In the genomic region with DNA sequence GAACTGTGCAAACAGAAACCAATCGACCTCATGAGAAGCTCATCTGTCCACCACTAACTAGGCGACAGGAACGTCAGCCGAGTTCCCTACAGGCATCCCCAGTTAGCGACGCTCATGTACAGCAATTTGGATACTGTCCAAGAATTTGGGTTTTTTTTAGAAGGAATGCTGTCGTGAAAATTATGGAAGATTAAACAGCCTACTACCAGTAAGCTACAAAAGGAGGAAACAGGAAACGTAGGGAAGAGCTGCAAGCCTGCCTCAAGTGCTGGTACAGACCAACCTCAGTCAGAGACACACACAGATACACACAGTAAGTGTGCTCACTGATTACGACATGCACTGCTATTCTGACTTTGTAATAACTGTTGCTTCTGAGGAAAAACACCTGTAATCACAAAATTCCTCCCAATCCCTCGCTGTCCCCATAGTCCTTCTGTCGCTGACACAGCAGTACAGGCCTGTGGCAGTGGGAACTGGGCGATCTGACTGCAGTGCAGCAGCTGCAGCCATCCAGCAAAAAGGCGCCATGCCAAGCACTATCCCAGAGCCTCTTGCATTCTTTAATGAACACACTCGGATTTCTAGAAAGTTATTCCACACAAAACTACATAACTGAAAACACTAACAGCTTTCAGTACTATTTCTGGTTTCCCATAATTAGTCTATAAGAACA, we compare ENCODE assay signal across 8 mouse cellular contexts. TPM values are rescaled to one million over a fixed set of nuclear protein-coding genes. Genes with fewer than 3 reads are reported as not detected.
DNase-seq lines count a peak whose midpoint lies in the region; ATAC-seq and TF ChIP-seq lines count a peak whose summit lies in the region.

No protein-coding gene starts in this region.

- DNase-seq in left cerebral cortex, adult 18-20 months (ENCODE audit: low spot score in 2 of 2), result peak; percentile 33 to 41
- no peak for DNase-seq in left cerebral cortex, adult 8-10 months (ENCODE audit: low spot score in 2 of 2)
- DNase-seq in embryonic facial prominence, embryonic 14.5 days (ENCODE audit: low spot score), result peak; percentile 72
- DNase-seq in left cerebral cortex, postnatal 14 days (ENCODE audit: low spot score in 2 of 2), result peak; percentile 48 to 50

- H3K36me3 ChIP-seq in embryonic facial prominence, embryonic 14.5 days (ENCODE audit: control insufficient read depth, insufficient read depth, low read length), result peaks cover 10% of the 10 kb centered on the region
- H3K36me3 ChIP-seq in heart, embryonic 14.5 days (ENCODE audit: control insufficient read depth, insufficient read depth, low read length), result peaks cover 14% of the 10 kb centered on the region
- H3K36me3 ChIP-seq in small intestine, adult 2 months (ENCODE audit: control insufficient read depth, insufficient read depth, low read length), result peaks cover 6% of the 10 kb centered on the region

- H3K4me1 ChIP-seq in embryonic facial prominence, embryonic 14.5 days (ENCODE audit: control insufficient read depth, insufficient read depth, low read length), result peaks cover 43% of the 10 kb centered on the region
- H3K4me1 ChIP-seq in heart, embryonic 14.5 days (ENCODE audit: control insufficient read depth in 2 of 2, insufficient read depth in 2 of 2, low read length in 2 of 2), result peaks cover 27 to 59% of the 10 kb centered on the region in 2 experiments
- peaks cover 26% of the 10 kb centered on the region; the same call in 1 of the 2 replicates for H3K4me1 ChIP-seq in small intestine, adult 2 months (ENCODE audit: control insufficient read depth, insufficient read depth, insufficient read length, low read length)

- H3K27me3 ChIP-seq in embryonic facial prominence, embryonic 14.5 days (replicated peaks; ENCODE audit: control insufficient read depth, insufficient read depth, low read length), result no peaks in the 10 kb centered on the region
- no peaks in the 10 kb centered on the region for H3K27me3 ChIP-seq in heart, embryonic 14.5 days (ENCODE audit: control insufficient read depth, insufficient read depth, low read length)
- no peaks in the 10 kb centered on the region for H3K27me3 ChIP-seq in small intestine, adult 2 months (ENCODE audit: control insufficient read depth, insufficient read depth, low read length)

- peak overlapping the region; percentile 35 for H3K4me2 ChIP-seq in embryonic facial prominence, embryonic 14.5 days (ENCODE audit: low read depth, low read length)
- H3K4me2 ChIP-seq in heart, embryonic 14.5 days (ENCODE audit: low read length), result peak overlapping the region; percentile 63

- intact Hi-C loops in left cerebral cortex, postnatal 14 days (cut with DNase I), result no loop called here

- no peak for TF ChIP-seq CTCF in small intestine, adult 2 months (IDR thresholded peaks at IDR 0.05; ENCODE audit: extremely low read depth, insufficient read length, insufficient replicate concordance, low read depth, low read length)

- WGBS in embryonic facial prominence, embryonic 14.5 days, result 29% methylated on average over 14 of the region's 14 CpGs
- WGBS in heart, embryonic 14.5 days, result 10% methylated on average over 14 of the region's 14 CpGs
- WGBS in small intestine, adult 2 months, result 46% methylated on average over 14 of the region's 14 CpGs

- no peak overlapping the region for H3K9ac ChIP-seq in embryonic facial prominence, embryonic 14.5 days (ENCODE audit: low read depth, low read length)
- H3K9ac ChIP-seq in heart, embryonic 14.5 days (ENCODE audit: low read length), result peak overlapping the region; percentile 48

- H3K9me3 ChIP-seq in embryonic facial prominence, embryonic 14.5 days (ENCODE audit: control insufficient read depth, low read length), result no peaks in the 10 kb centered on the region
- no peaks in the 10 kb centered on the region for H3K9me3 ChIP-seq in heart, embryonic 14.5 days (ENCODE audit: control insufficient read depth, low read length)

- TF ChIP-seq POLR2A in small intestine, adult 2 months (IDR thresholded peaks at IDR 0.05; ENCODE audit: low read depth, low read length), result no peak

- H3K4me3 ChIP-seq in embryonic facial prominence, embryonic 14.5 days (ENCODE audit: low read depth, low read length), result no peak overlapping the region
- peak overlapping the region in 1 of 2 experiments; percentile 17; a peak in 2 of 4 replicates for H3K4me3 ChIP-seq in heart, embryonic 14.5 days (ENCODE audit: control insufficient read depth in 1 of 2, insufficient read depth in 1 of 2, low read depth in 1 of 2, low read length in 2 of 2)
- H3K4me3 ChIP-seq in small intestine, adult 2 months (ENCODE audit: low read depth, low read length), result no peak overlapping the region

- no peak for ATAC-seq in embryonic facial prominence, embryonic 14.5 days (ENCODE audit: low read depth)
- ATAC-seq in heart, embryonic 14.5 days (ENCODE audit: insufficient number of reproducible peaks, insufficient read depth, low FRiP score, low read depth), result 0 out of 2 replicates have a peak, but pooled peaks have one; percentile 20
- ATAC-seq in megakaryocyte progenitor cell, adult 5-6 weeks (replicated peaks; ENCODE audit: poor library complexity), result no peak
- no peak for ATAC-seq in megakaryocyte-erythroid progenitor cell, adult 5-6 weeks (replicated peaks; ENCODE audit: low FRiP score, low TSS enrichment, poor library complexity, severe bottlenecking)

- peak overlapping the region; percentile 44 for H3K27ac ChIP-seq in embryonic facial prominence, embryonic 14.5 days (replicated peaks; ENCODE audit: low read depth, low read length)
- H3K27ac ChIP-seq in heart, embryonic 14.5 days (replicated peaks in 1 of 2; ENCODE audit: control insufficient read depth in 1 of 2, insufficient read depth in 1 of 2, low read depth in 2 of 2, low read length in 2 of 2), result peak overlapping the region; percentile 87 to 93
- H3K27ac ChIP-seq in small intestine, adult 2 months (ENCODE audit: insufficient read depth, low read depth, low read length), result peak overlapping the region; percentile 0; the same call in 1 of the 2 replicates

RNA-seq across cellular contexts. Expression of a gene that starts 4.0 kb away (rescaled TPM):
- total RNA-seq in left cerebral cortex, adult 18-20 months (2021), result 10 to 100 TPM; 59.2 to 59.6 TPM
- 10 to 100 TPM; 46.1 to 49.5 (median 46.6) TPM for total RNA-seq in left cerebral cortex, adult 8-10 months (2022)
- polyA plus RNA-seq in embryonic facial prominence, embryonic 14.5 days (2014; fragmentation: Nextera tagmentation; extraction: Ambion mirVana), result 20.2 and 23.9 TPM in 2 replicates
- 19.2 and 20.4 TPM in 2 replicates for polyA plus RNA-seq in heart, embryonic 14.5 days (2014; fragmentation: Nextera tagmentation; extraction: Ambion mirVana)
- total RNA-seq in left cerebral cortex, postnatal 14 days (2021), result 10 to 100 TPM; 43.6 to 47.2 TPM
- polyA plus RNA-seq in small intestine, adult 2 months (2012; rRNA removed), result 1.0 and 3.4 TPM in 2 replicates
- total RNA-seq in megakaryocyte progenitor cell, adult 5-6 weeks (2015), result 6.6 and 7.3 TPM in 2 replicates
- 23.8 and 32.2 TPM in 2 replicates for total RNA-seq in megakaryocyte progenitor cell, adult 5-6 weeks (2017)
- total RNA-seq in megakaryocyte-erythroid progenitor cell, adult 5-6 weeks (2014; fragmentation: Nextera tagmentation), result 7.3 and 16.5 TPM in 2 replicates
- 32.5 and 40.0 TPM in 2 replicates for total RNA-seq in megakaryocyte-erythroid progenitor cell, adult 5-6 weeks (2017)

RNA-seq across cellular contexts. Expression of a gene that starts 8.0 kb away (rescaled TPM):
- total RNA-seq in left cerebral cortex, adult 18-20 months (2021), result under 1 TPM; 0.28 to 0.44 TPM
- total RNA-seq in left cerebral cortex, adult 8-10 months (2022), result under 1 TPM; 0.27 to 0.39 (median 0.33) TPM
- 1.6 and 3.9 TPM in 2 replicates for polyA plus RNA-seq in embryonic facial prominence, embryonic 14.5 days (2014; fragmentation: Nextera tagmentation; extraction: Ambion mirVana)
- 0.47 and 0.93 TPM in 2 replicates for polyA plus RNA-seq in heart, embryonic 14.5 days (2014; fragmentation: Nextera tagmentation; extraction: Ambion mirVana)
- under 1 TPM; 0.44 to 0.68 TPM for total RNA-seq in left cerebral cortex, postnatal 14 days (2021)
- polyA plus RNA-seq in small intestine, adult 2 months (2012; rRNA removed), result 0.05 and 0.10 TPM in 2 replicates
- 0.17 TPM in 1 of 2 replicates, not detected in the other for total RNA-seq in megakaryocyte progenitor cell, adult 5-6 weeks (2015)
- total RNA-seq in megakaryocyte progenitor cell, adult 5-6 weeks (2017), result 0.04 TPM in 1 of 2 replicates, not detected in the other
- not detected in 2 replicates for total RNA-seq in megakaryocyte-erythroid progenitor cell, adult 5-6 weeks (2014; fragmentation: Nextera tagmentation)
- not detected in 2 replicates for total RNA-seq in megakaryocyte-erythroid progenitor cell, adult 5-6 weeks (2017)

RNA-seq across cellular contexts. Expression of a gene that starts 56.1 kb away (rescaled TPM):
- not detected for total RNA-seq in left cerebral cortex, adult 18-20 months (2021)
- total RNA-seq in left cerebral cortex, adult 8-10 months (2022), result under 1 TPM in 1 of 4 experiments, not detected in 3; 0.11 TPM
- 4.7 and 5.0 TPM in 2 replicates for polyA plus RNA-seq in embryonic facial prominence, embryonic 14.5 days (2014; fragmentation: Nextera tagmentation; extraction: Ambion mirVana)
- 0.11 TPM in 1 of 2 replicates, not detected in the other for polyA plus RNA-seq in heart, embryonic 14.5 days (2014; fragmentation: Nextera tagmentation; extraction: Ambion mirVana)
- under 1 TPM in 1 of 2 experiments, not detected in 1; 0.11 TPM for total RNA-seq in left cerebral cortex, postnatal 14 days (2021)
- polyA plus RNA-seq in small intestine, adult 2 months (2012; rRNA removed), result 0.27 and 0.49 TPM in 2 replicates
- total RNA-seq in megakaryocyte progenitor cell, adult 5-6 weeks (2015), result not detected in 2 replicates
- total RNA-seq in megakaryocyte progenitor cell, adult 5-6 weeks (2017), result not detected in 2 replicates
- total RNA-seq in megakaryocyte-erythroid progenitor cell, adult 5-6 weeks (2014; fragmentation: Nextera tagmentation), result not detected in 2 replicates
- not detected in 2 replicates for total RNA-seq in megakaryocyte-erythroid progenitor cell, adult 5-6 weeks (2017)

Comparison
In these comparisons a context has a peak if more than half of its experiments do, and no peak if none do; other contexts are left out.
1. DNase-seq: peak in left cerebral cortex, adult 18-20 months (2 of 2), embryonic facial prominence, embryonic 14.5 days (single experiment) and left cerebral cortex, postnatal 14 days (2 of 2); none in left cerebral cortex, adult 8-10 months (0 of 2).
2. H3K27ac ChIP-seq: peak in every context shown above with its lines; median percentile 90 in heart, embryonic 14.5 days; 44 in embryonic facial prominence, embryonic 14.5 days; 0 in small intestine, adult 2 months.